Mouse (Mus musculus) limb, embryonic 15.5 days (tissue): ENCODE results near the gene Olfr1263. TPM values are rescaled to one million over a fixed set of nuclear protein-coding genes. Genes with fewer than 3 reads are reported as not detected.

Experiments
- ATAC-seq: fragments of 200-750 bp; cut with Nextera tagmentation; 2 replicates; pipeline ENCODE4 v1.8.0; 2017; ENCODE audit warnings: low read depth, moderate TSS enrichment; ENCODE audit not compliant: insufficient number of reproducible peaks, low FRiP score, low TSS enrichment
- H3K27ac ChIP-seq: fragments of 300-500 bp; sonication (generic); 2 replicates; pipeline ENCODE4 v1.5.1; 2015; ENCODE audit warnings: moderate library complexity, mild to moderate bottlenecking, inconsistent platforms
- H3K27me3 ChIP-seq: fragments of 300-500 bp; sonication (generic); 2 replicates; pipeline ENCODE4 v1.6.1; 2015; ENCODE audit warnings: inconsistent platforms
- H3K36me3 ChIP-seq: fragments of 300-500 bp; sonication (generic); 2 replicates; pipeline ENCODE4 v1.6.1; 2015; ENCODE audit warnings: inconsistent platforms
- H3K4me1 ChIP-seq: fragments of 300-500 bp; sonication (generic); 2 replicates; pipeline ENCODE4 v1.6.1; 2015; ENCODE audit warnings: inconsistent platforms
- H3K4me2 ChIP-seq: fragments of 300-500 bp; sonication (generic); 2 replicates; pipeline ENCODE4 v1.6.1; 2015; ENCODE audit warnings: mild to moderate bottlenecking, inconsistent platforms
- H3K4me3 ChIP-seq: fragments of 300-500 bp; sonication (generic); 2 replicates; pipeline ENCODE4 v1.5.1; 2015; ENCODE audit warnings: mild to moderate bottlenecking, inconsistent platforms
- H3K9ac ChIP-seq: fragments of 300-500 bp; sonication (generic); 2 replicates; pipeline ENCODE4 v1.6.1; 2015; ENCODE audit warnings: inconsistent platforms
- H3K9me3 ChIP-seq: fragments of 300-500 bp; sonication (generic); 2 replicates; pipeline ENCODE4 v1.6.1; 2016; ENCODE audit warnings: inconsistent platforms
- WGBS: fragments of 180-500 bp; shearing (Covaris S2); methylation state at CpG from one replicate; pipeline ENCODE4 v1.1.7; 2015; 5-methylcytosine and 5-hydroxymethylcytosine counted together
- polyA plus RNA-seq: library from polyadenylated mRNA; unstranded; fragments of >200 nt; fragmentation: Nextera tagmentation; extraction: Ambion mirVana; gene quantifications from 2 replicates; pipeline ENCODE4 v1.2.1, GENCODE M21; 2015

The Olfr1263 gene
- not detected in 2 replicates for polyA plus RNA-seq

DNA sequence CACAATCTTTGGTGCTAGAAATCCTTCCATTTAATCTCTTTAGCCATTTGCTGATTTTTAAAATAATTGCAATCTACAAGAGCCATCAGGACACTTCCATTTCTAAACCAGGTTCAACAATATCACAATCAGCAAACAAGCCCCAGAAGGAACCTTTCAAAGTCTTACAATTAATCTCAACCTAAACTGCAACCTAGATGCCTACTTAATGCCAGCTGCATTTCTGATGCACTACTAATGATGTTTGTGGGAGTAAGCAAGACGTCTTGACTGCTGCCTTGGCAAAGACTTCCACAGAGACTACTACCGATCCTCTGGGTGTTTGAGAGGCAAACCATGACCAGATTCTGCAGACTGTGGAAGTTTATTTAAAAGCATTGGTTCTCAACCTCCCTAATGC, at the start of gene Olfr1263:
Gene Olfr1263, plus strand, starts transcription at position 301 of the 400 bp plus-strand sequence.
- Histone ChIP-seq H3K9me3 (no peaks in the 10 kb centered on the region), H3K4me2 (no peak within 1 kb of the TSS), H3K4me1 (no peaks in the 10 kb centered on the region), H3K36me3 (no peaks in the 10 kb centered on the region), H3K27me3 (no peaks in the 10 kb centered on the region), H3K9ac (no peak within 1 kb of the TSS), H3K4me3 (no peak within 1 kb of the TSS), H3K27ac (no peak within 1 kb of the TSS)
- 76% methylated on average over 2 of the region's 2 CpGs for WGBS
- ATAC-seq: no peak

DNA sequence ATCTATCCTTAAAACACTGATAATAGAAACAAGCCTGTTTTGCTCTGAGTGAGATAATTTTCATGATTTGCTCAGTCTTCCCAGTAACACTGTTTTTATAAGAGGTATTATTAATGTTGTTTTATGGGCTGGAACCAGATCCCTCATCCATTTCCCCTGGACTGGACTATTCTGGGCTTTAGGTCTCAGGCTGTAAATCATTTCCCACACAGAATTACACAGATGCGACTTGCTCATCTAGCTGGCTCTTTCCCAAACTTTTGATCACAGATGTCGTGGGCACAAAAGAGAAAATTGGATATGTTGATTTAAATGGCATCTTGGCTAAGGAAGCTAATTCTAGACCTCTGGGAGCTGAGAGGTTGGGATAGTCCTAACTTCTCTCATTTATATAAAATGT, 37.7 kb upstream of the Olfr1263 start, which contains the start of gene Olfr1260:
Gene Olfr1260, plus strand, starts transcription at position 157 of the 400 bp plus-strand sequence.
- no peaks in the 10 kb centered on the region for H3K36me3 ChIP-seq
- no peak within 1 kb of the TSS for H3K4me3 ChIP-seq
- no peak for ATAC-seq
- no peak within 1 kb of the TSS for H3K27ac ChIP-seq
- H3K9me3 ChIP-seq: no peaks in the 10 kb centered on the region
- H3K4me1 ChIP-seq: no peaks in the 10 kb centered on the region
- no peaks in the 10 kb centered on the region for H3K27me3 ChIP-seq
- WGBS: 31% methylated on average over 2 of the region's 2 CpGs
- no peak within 1 kb of the TSS for H3K9ac ChIP-seq
- no peak within 1 kb of the TSS for H3K4me2 ChIP-seq

GRCm38 (mm10) chr2:89977709-89978108, 34.2 kb upstream of the Olfr1263 start:
- H3K9ac ChIP-seq: no peak overlapping the region
- 83% methylated on average over 2 of the region's 2 CpGs for WGBS
- no peak for ATAC-seq
- H3K4me1 ChIP-seq: no peaks in the 10 kb centered on the region
- no peak overlapping the region for H3K27ac ChIP-seq
- no peaks in the 10 kb centered on the region for H3K36me3 ChIP-seq
- H3K4me3 ChIP-seq: no peak overlapping the region
- no peak overlapping the region for H3K4me2 ChIP-seq
- no peaks in the 10 kb centered on the region for H3K27me3 ChIP-seq
- no peaks in the 10 kb centered on the region for H3K9me3 ChIP-seq

- Histone ChIP-seq H3K9me3 (no peaks in the 10 kb centered on the region), H3K4me2 (no peak within 1 kb of the TSS), H3K36me3 (no peaks in the 10 kb centered on the region), H3K27me3 (no peaks in the 10 kb centered on the region), H3K4me1 (no peaks in the 10 kb centered on the region), H3K27ac (no peak within 1 kb of the TSS), H3K9ac (no peak within 1 kb of the TSS), H3K4me3 (no peak within 1 kb of the TSS)
- ATAC-seq: no peak
These were observed 21.0 kb upstream of the Olfr1263 start, which contains the start of gene Olfr1261 for GRCm38 (mm10) chr2:89990921-89991320. Gene Olfr1261 (plus strand): TSS chr2:89991221.

GRCm38 (mm10) chr2:89999845-90000244, 12.1 kb upstream of the Olfr1263 start, which contains the start of gene Olfr1262:
Gene Olfr1262 (plus strand): TSS chr2:90000145.
- H3K9me3 ChIP-seq: no peaks in the 10 kb centered on the region
- H3K27me3 ChIP-seq: no peaks in the 10 kb centered on the region
- H3K36me3 ChIP-seq: no peaks in the 10 kb centered on the region
- no peak within 1 kb of the TSS for H3K9ac ChIP-seq
- ATAC-seq: no peak
- no peaks in the 10 kb centered on the region for H3K4me1 ChIP-seq
- no peak within 1 kb of the TSS for H3K4me2 ChIP-seq
- H3K27ac ChIP-seq: no peak within 1 kb of the TSS
- H3K4me3 ChIP-seq: no peak within 1 kb of the TSS

DNA sequence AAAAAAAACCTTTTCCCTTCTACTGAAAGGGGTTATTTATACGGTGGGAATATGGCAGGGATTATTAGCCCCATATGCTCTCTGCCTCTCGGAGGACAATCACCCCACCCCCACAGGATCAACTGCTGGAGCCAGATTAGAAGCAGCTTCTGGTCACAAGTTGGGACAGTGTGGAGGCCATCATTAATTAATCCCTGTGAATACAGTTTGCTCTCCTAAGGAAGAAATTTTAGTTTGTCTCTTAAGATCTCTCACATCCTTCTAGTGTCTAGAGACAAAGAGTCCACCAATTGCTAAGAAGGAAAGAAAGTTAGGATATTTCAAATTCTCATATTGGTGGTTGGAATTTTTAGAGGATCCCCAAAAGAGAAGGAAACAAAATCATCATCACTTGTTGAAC, 13.5 kb downstream of the Olfr1263 start, which contains the start of gene Olfr1264:
Gene Olfr1264, minus strand, starts transcription at position 101 of the 400 bp plus-strand sequence.
- ATAC-seq: no peak
- H3K27me3 ChIP-seq: no peaks in the 10 kb centered on the region
- 17% methylated on average over 2 of the region's 2 CpGs for WGBS
- no peaks in the 10 kb centered on the region for H3K9me3 ChIP-seq
- no peak within 1 kb of the TSS for H3K4me2 ChIP-seq
- H3K9ac ChIP-seq: no peak within 1 kb of the TSS
- H3K4me1 ChIP-seq: no peaks in the 10 kb centered on the region
- no peak within 1 kb of the TSS for H3K27ac ChIP-seq
- no peak within 1 kb of the TSS for H3K4me3 ChIP-seq
- H3K36me3 ChIP-seq: no peaks in the 10 kb centered on the region

DNA sequence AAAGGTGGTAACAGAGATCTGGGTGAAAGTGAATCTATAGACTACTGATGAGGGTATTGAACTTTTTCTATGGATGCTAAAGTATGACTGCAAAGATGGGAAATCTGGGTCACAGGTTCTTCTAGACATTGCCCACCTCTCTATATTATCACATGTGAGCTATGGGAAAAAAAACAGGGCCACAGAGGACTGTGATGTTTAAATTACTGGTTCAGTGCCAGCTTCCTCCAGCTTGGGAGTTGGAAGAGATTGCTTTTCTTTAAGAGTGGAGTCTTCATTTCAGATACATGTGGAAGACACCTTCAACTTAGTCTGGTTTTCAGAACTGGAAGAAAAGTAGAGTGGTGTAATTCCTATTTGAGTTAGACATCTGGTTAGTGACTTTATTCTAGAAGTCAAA, 23.1 kb downstream of the Olfr1263 start, which contains the start of gene Olfr1265:
Gene Olfr1265, plus strand, starts transcription at position 301 of the 400 bp plus-strand sequence.
- no peak within 1 kb of the TSS for H3K4me2 ChIP-seq
- no peak for ATAC-seq
- no peak within 1 kb of the TSS for H3K9ac ChIP-seq
- H3K4me3 ChIP-seq: no peak within 1 kb of the TSS
- H3K27ac ChIP-seq: no peak within 1 kb of the TSS
- H3K36me3 ChIP-seq: no peaks in the 10 kb centered on the region
- H3K4me1 ChIP-seq: no peaks in the 10 kb centered on the region
- H3K9me3 ChIP-seq: no peaks in the 10 kb centered on the region
- H3K27me3 ChIP-seq: no peaks in the 10 kb centered on the region

DNA sequence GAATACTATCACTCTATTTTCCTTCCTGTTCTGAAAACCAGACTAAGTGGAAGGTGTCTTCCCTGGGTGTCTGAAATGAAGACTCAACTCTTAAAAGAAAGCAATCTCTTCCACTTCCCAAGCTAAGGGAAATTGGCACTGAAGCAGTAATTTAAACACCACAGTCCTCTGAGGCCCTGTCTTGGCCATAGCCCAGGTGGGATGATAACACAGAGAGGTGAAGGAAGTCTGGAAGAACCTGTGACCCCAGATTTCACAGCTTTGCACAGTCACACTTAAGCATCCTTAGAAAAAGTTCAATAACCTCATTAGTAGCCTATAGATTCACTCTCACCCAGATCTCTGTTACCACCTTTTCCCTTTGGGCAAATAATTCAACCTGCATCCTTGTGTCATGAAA, 51.6 kb downstream of the Olfr1263 start, which contains the start of gene Olfr140:
Gene Olfr140, minus strand, starts transcription at position 101 of the 400 bp plus-strand sequence.
- no peaks in the 10 kb centered on the region for H3K4me1 ChIP-seq
- ATAC-seq: no peak
- no peak within 1 kb of the TSS for H3K4me2 ChIP-seq
- H3K9ac ChIP-seq: no peak within 1 kb of the TSS
- H3K27me3 ChIP-seq: no peaks in the 10 kb centered on the region
- no peak within 1 kb of the TSS for H3K27ac ChIP-seq
- no peak within 1 kb of the TSS for H3K4me3 ChIP-seq
- H3K36me3 ChIP-seq: no peaks in the 10 kb centered on the region
- H3K9me3 ChIP-seq: no peaks in the 10 kb centered on the region

Other genes with a start within 250 kb of the Olfr1263 start
- gene Olfr1254, start 218.5 kb upstream of the Olfr1263 start, polyA plus RNA-seq: not detected in 2 replicates
- gene Olfr1255, start 200.1 kb upstream of the Olfr1263 start, polyA plus RNA-seq: not detected in 2 replicates
- gene Olfr1256, start 170.6 kb upstream of the Olfr1263 start, polyA plus RNA-seq: not detected in 2 replicates
- not detected in 2 replicates for gene Olfr48, start 163.9 kb upstream of the Olfr1263 start, polyA plus RNA-seq
- not detected in 2 replicates for gene Olfr1257, start 133.7 kb upstream of the Olfr1263 start, polyA plus RNA-seq
- not detected in 2 replicates for gene Olfr1258, start 84.8 kb upstream of the Olfr1263 start, polyA plus RNA-seq
- gene Olfr1259, start 63.5 kb upstream of the Olfr1263 start, polyA plus RNA-seq: not detected in 2 replicates
- gene Olfr1260, start 37.8 kb upstream of the Olfr1263 start, polyA plus RNA-seq: not detected in 2 replicates
- not detected in 2 replicates for gene Olfr1261, start 20.9 kb upstream of the Olfr1263 start, polyA plus RNA-seq
- gene Olfr1262, start 12.0 kb upstream of the Olfr1263 start, polyA plus RNA-seq: not detected in 2 replicates
- gene Olfr1264, start 13.4 kb downstream of the Olfr1263 start, polyA plus RNA-seq: not detected in 2 replicates
- gene Olfr1265, start 23.2 kb downstream of the Olfr1263 start, polyA plus RNA-seq: not detected in 2 replicates
- gene Olfr140, start 51.5 kb downstream of the Olfr1263 start, polyA plus RNA-seq: not detected in 2 replicates
- gene Olfr1269, start 109.3 kb downstream of the Olfr1263 start, polyA plus RNA-seq: not detected in 2 replicates
- gene Olfr32, start 130.2 kb downstream of the Olfr1263 start, polyA plus RNA-seq: not detected in 2 replicates
- not detected in 2 replicates for gene Olfr1270, start 141.0 kb downstream of the Olfr1263 start, polyA plus RNA-seq
- gene Olfr1506, start 212.4 kb downstream of the Olfr1263 start, polyA plus RNA-seq: not detected in 2 replicates
- not detected in 2 replicates for gene Olfr142, start 245.5 kb downstream of the Olfr1263 start, polyA plus RNA-seq